20 mouse cellular contexts compared by ENCODE assay signal in genomic region chr4:115086763-115087415, GRCm38 (mm10). TPM values are rescaled to one million over a fixed set of nuclear protein-coding genes. Genes with fewer than 3 reads are reported as not detected.
A peak's percentile ranks its signal among the peaks of the same experiment; 100 is the strongest.
DNase-seq lines count a peak whose midpoint lies in the region; ATAC-seq and TF ChIP-seq lines count a peak whose summit lies in the region.
"Had no signal": no experiment of that assay in that cellular context is flagged by ENCODE, and none has a peak within 500 bp of the region (broad histone marks: within the 10 kb centered on the region; RNA-seq: fewer than 3 reads in every experiment).

No protein-coding gene starts in this region.

- H3K27ac ChIP-seq in heart, embryonic 13.5 days (replicated peaks) = no peak overlapping the region
- peak overlapping the region; percentile 84 for H3K27ac ChIP-seq in lung, embryonic 15.5 days
- H3K27ac ChIP-seq in neural tube, embryonic 15.5 days (replicated peaks) = no peak overlapping the region
- H3K27ac ChIP-seq: embryonic facial prominence, embryonic 10.5 days; hindbrain, embryonic 15.5 days; limb, embryonic 15.5 days had no signal

- no peak for DNase-seq in heart, adult 18-20 months
- DNase-seq in lung, adult 2 months = no peak
- DNase-seq in kidney, postnatal 36 days = peak; percentile 51 to 77
- peak; percentile 72 for DNase-seq in yolk sac, embryonic 10.5 days (ENCODE audit: low spot score)
- no peak for DNase-seq in cerebellum, adult 9-11 months
- DNase-seq: adrenal gland, adult 2 months; spleen, adult 18-20 months; thymus, postnatal 14 days had no signal

- peaks cover 6% of the 10 kb centered on the region; the same call in 1 of the 2 replicates for H3K4me1 ChIP-seq in heart, embryonic 13.5 days
- H3K4me1 ChIP-seq in lung, embryonic 15.5 days = peaks cover 26% of the 10 kb centered on the region
- 0 out of 2 replicates have a peak, but pooled peaks cover 2% of the 10 kb centered on the region for H3K4me1 ChIP-seq in lung, adult 2 months (ENCODE audit: control insufficient read depth, insufficient read depth, low read length)
- H3K4me1 ChIP-seq in neural tube, embryonic 15.5 days = no peaks in the 10 kb centered on the region
- H3K4me1 ChIP-seq: hindbrain, embryonic 15.5 days had no signal

- ATAC-seq in heart, embryonic 13.5 days (ENCODE audit: extremely low read depth, insufficient number of reproducible peaks, low FRiP score, low TSS enrichment) = 0 out of 2 replicates have a peak, but pooled peaks have one; percentile 7
- peak; percentile 20; the same call in 1 of the 2 replicates for ATAC-seq in lung, embryonic 15.5 days (ENCODE audit: borderline replicate concordance, extremely low read depth, low FRiP score, low TSS enrichment)
- no peak for ATAC-seq in neural tube, embryonic 15.5 days (ENCODE audit: low FRiP score)
- ATAC-seq: forebrain, embryonic 14.5 days had no signal

- no peak for TF ChIP-seq CTCF in lung, adult 2 months (IDR thresholded peaks at IDR 0.05; ENCODE audit: insufficient read depth, low read length)

- H3K36me3 ChIP-seq in heart, embryonic 13.5 days = no peaks in the 10 kb centered on the region
- H3K36me3 ChIP-seq in lung, embryonic 15.5 days = no peaks in the 10 kb centered on the region
- H3K36me3 ChIP-seq in neural tube, embryonic 15.5 days = no peaks in the 10 kb centered on the region
- H3K36me3 ChIP-seq: embryonic facial prominence, embryonic 10.5 days; hindbrain, embryonic 15.5 days; limb, embryonic 15.5 days had no signal

- H3K4me2 ChIP-seq in heart, embryonic 13.5 days = peak overlapping the region; percentile 57; the same call in 1 of the 2 replicates
- no peak overlapping the region for H3K4me2 ChIP-seq in lung, embryonic 15.5 days
- no peak overlapping the region for H3K4me2 ChIP-seq in neural tube, embryonic 15.5 days
- H3K4me2 ChIP-seq: heart, embryonic 11.5 days; hindbrain, embryonic 15.5 days; limb, embryonic 15.5 days had no signal

- H3K4me3 ChIP-seq in heart, embryonic 13.5 days = no peak overlapping the region
- no peak overlapping the region for H3K4me3 ChIP-seq in lung, embryonic 15.5 days
- H3K4me3 ChIP-seq in lung, adult 2 months (replicated peaks; ENCODE audit: extremely low read depth, low read depth, low read length) = no peak overlapping the region
- H3K4me3 ChIP-seq in neural tube, embryonic 15.5 days (replicated peaks) = no peak overlapping the region
- H3K4me3 ChIP-seq: embryonic facial prominence, embryonic 10.5 days; erythroblast, embryonic 14.5 days; hindbrain, embryonic 15.5 days; limb, embryonic 15.5 days had no signal

- no peak overlapping the region for H3K9ac ChIP-seq in heart, embryonic 13.5 days
- H3K9ac ChIP-seq in lung, embryonic 15.5 days = no peak overlapping the region
- H3K9ac ChIP-seq in neural tube, embryonic 15.5 days (replicated peaks) = no peak overlapping the region
- H3K9ac ChIP-seq: hindbrain, embryonic 15.5 days; limb, embryonic 15.5 days had no signal

- H3K9me3 ChIP-seq in heart, embryonic 13.5 days = no peaks in the 10 kb centered on the region
- no peaks in the 10 kb centered on the region for H3K9me3 ChIP-seq in lung, embryonic 15.5 days
- no peaks in the 10 kb centered on the region for H3K9me3 ChIP-seq in neural tube, embryonic 15.5 days (replicated peaks)
- H3K9me3 ChIP-seq: embryonic facial prominence, embryonic 10.5 days; hindbrain, embryonic 15.5 days; limb, embryonic 15.5 days had no signal

- WGBS in heart, embryonic 13.5 days = 50% methylated on average over 3 of the region's 3 CpGs
- WGBS in lung, embryonic 15.5 days = 45% methylated on average over 3 of the region's 3 CpGs
- WGBS in lung, adult 2 months = 45% methylated on average over 3 of the region's 3 CpGs
- WGBS in neural tube, embryonic 15.5 days = 53% methylated on average over 3 of the region's 3 CpGs

- H3K27me3 ChIP-seq in heart, embryonic 13.5 days (replicated peaks) = peaks cover 83% of the 10 kb centered on the region
- H3K27me3 ChIP-seq in lung, embryonic 15.5 days = no peaks in the 10 kb centered on the region
- H3K27me3 ChIP-seq in neural tube, embryonic 15.5 days (replicated peaks) = peaks cover 46% of the 10 kb centered on the region

- TF ChIP-seq POLR2A in lung, adult 2 months (IDR thresholded peaks at IDR 0.05; ENCODE audit: borderline replicate concordance, extremely low read depth, low read depth, low read length) = no peak

RNA-seq across cellular contexts. Expression of gene Pdzk1ip1, which starts 1.6 kb away (rescaled TPM):
- 23.4 and 42.7 TPM in 2 replicates for polyA plus RNA-seq in heart, embryonic 13.5 days (2015; fragmentation: Nextera tagmentation; extraction: Ambion mirVana)
- total RNA-seq in heart, adult 18-20 months (2021) = under 1 TPM; 0.42 to 0.67 TPM
- polyA plus RNA-seq in lung, embryonic 15.5 days (2015; fragmentation: Nextera tagmentation; extraction: Ambion mirVana) = 21.6 and 22.9 TPM in 2 replicates
- 126 and 171 TPM in 2 replicates for polyA plus RNA-seq in lung, adult 2 months (2012; rRNA removed)
- 3.0 and 6.7 TPM in 2 replicates for polyA plus RNA-seq in neural tube, embryonic 15.5 days (2015; fragmentation: Nextera tagmentation; extraction: Ambion mirVana)
- total RNA-seq: MEL had no signal

RNA-seq across cellular contexts. Expression of gene Tal1, which starts 30.7 kb away (rescaled TPM):
- polyA plus RNA-seq in heart, embryonic 13.5 days (2015; fragmentation: Nextera tagmentation; extraction: Ambion mirVana) = 5.4 and 8.4 TPM in 2 replicates
- 1 to 10 TPM; 2.3 to 3.7 TPM for total RNA-seq in heart, adult 18-20 months (2021)
- 1.8 TPM in 2 replicates for polyA plus RNA-seq in lung, embryonic 15.5 days (2015; fragmentation: Nextera tagmentation; extraction: Ambion mirVana)
- 11.1 and 20.9 TPM in 2 replicates for polyA plus RNA-seq in lung, adult 2 months (2012; rRNA removed)
- 1.0 and 1.7 TPM in 2 replicates for polyA plus RNA-seq in neural tube, embryonic 15.5 days (2015; fragmentation: Nextera tagmentation; extraction: Ambion mirVana)

RNA-seq across cellular contexts. Expression of gene Cyp4x1, which starts 47.2 kb away (rescaled TPM):
- polyA plus RNA-seq in heart, embryonic 13.5 days (2015; fragmentation: Nextera tagmentation; extraction: Ambion mirVana) = 0.04 and 0.08 TPM in 2 replicates
- total RNA-seq in heart, adult 18-20 months (2021) = not detected
- 0.06 TPM in 1 of 2 replicates, not detected in the other for polyA plus RNA-seq in lung, embryonic 15.5 days (2015; fragmentation: Nextera tagmentation; extraction: Ambion mirVana)
- polyA plus RNA-seq in lung, adult 2 months (2012; rRNA removed) = not detected in 2 replicates
- polyA plus RNA-seq in neural tube, embryonic 15.5 days (2015; fragmentation: Nextera tagmentation; extraction: Ambion mirVana) = 9.1 and 10.3 TPM in 2 replicates
- total RNA-seq: adrenal gland, adult 2 months; heart, postnatal 25 days; megakaryocyte, adult 5-6 weeks had no signal
- polyA plus RNA-seq: adrenal gland, adult 2 months; erythroblast, embryonic 14.5 days; limb, embryonic 15.5 days had no signal

Comparison
In these comparisons a context has a peak if more than half of its experiments do, and no peak if none do; other contexts are left out.
1. DNase-seq: peak in kidney, postnatal 36 days (2 of 2) and yolk sac, embryonic 10.5 days (single experiment); none in heart, adult 18-20 months (0 of 2), lung, adult 2 months (single experiment) and cerebellum, adult 9-11 months (single experiment).